Mouse (Mus musculus) inflammation-experienced regulatory T-cells (primary cell): ENCODE measurements around the gene Eya4. TPM values are rescaled to one million over a fixed set of nuclear protein-coding genes. Genes with fewer than 3 reads are reported as not detected.

Experiments used
- polyA plus RNA-seq, 2 experiments: library from polyadenylated mRNA; unstranded; fragments of 100-300 nt; shearing (Covaris generic); gene quantifications; one replicate each; pipeline ENCODE4 v1.2.1; 2017

Gene Eya4
- 1 to 10 TPM in 1 of 2 experiments, under 1 TPM in 1; 0.34 to 3.5 TPM for polyA plus RNA-seq

GRCm38 (mm10) chr10:23350011-23350911 lies at the start of gene Eya4:
TSS of gene Eya4 (minus strand) at chr10:23350786.

